Mouse (Mus musculus) liver, adult 2 months (tissue): ENCODE data around the gene Gpr62. TPM values are rescaled to one million over a fixed set of nuclear protein-coding genes. Genes with fewer than 3 reads are reported as not detected.

ENCODE experiments used
- DNase-seq: peaks from one replicate; pipeline ENCODE4 v3.0.0-alpha.2; 2011; ENCODE audit warnings: low read depth, low spot score; ENCODE audit errors: extremely low read depth
- H3K27ac ChIP-seq: fragments of 200-500 bp; replicated peaks from 2 replicates; pipeline ENCODE4 v1.5.1; 2012; ENCODE audit warnings: low read depth, mild to moderate bottlenecking, control low read depth, inconsistent platforms, low read length; ENCODE audit not compliant: insufficient read depth
- H3K27me3 ChIP-seq: fragments of 200-500 bp; 2 replicates; pipeline ENCODE4 v1.6.1; 2012; ENCODE audit warnings: mild to moderate bottlenecking, moderate library complexity, low read length, inconsistent platforms; ENCODE audit not compliant: control insufficient read depth, insufficient read depth
- H3K36me3 ChIP-seq: fragments of 200-500 bp; 2 replicates; pipeline ENCODE4 v1.6.1; 2012; ENCODE audit warnings: low read length, inconsistent platforms; ENCODE audit not compliant: control insufficient read depth, insufficient read depth
- H3K4me1 ChIP-seq: fragments of 200-500 bp; 2 replicates; pipeline ENCODE4 v1.6.1; 2011; ENCODE audit warnings: low read length; ENCODE audit not compliant: control insufficient read depth, insufficient read depth
- H3K4me3 ChIP-seq: fragments of 200-500 bp; 2 replicates; pipeline ENCODE4 v1.5.1; 2011; ENCODE audit warnings: low read depth, mild to moderate bottlenecking, control low read depth, low read length, moderate library complexity; ENCODE audit not compliant: insufficient read depth
- H3K79me2 ChIP-seq: fragments of 200-500 bp; 2 replicates; pipeline ENCODE4 v1.6.1; 2012; ENCODE audit warnings: inconsistent platforms, mild to moderate bottlenecking, low read length, moderate library complexity; ENCODE audit not compliant: control insufficient read depth, insufficient read depth
- H3K9ac ChIP-seq: fragments of 200-500 bp; 2 replicates; pipeline ENCODE4 v1.6.1; 2012; ENCODE audit warnings: low read depth, mild to moderate bottlenecking, control low read depth, inconsistent platforms, low read length
- CTCF ChIP-seq: fragments of 200-500 bp; IDR thresholded peaks from 2 replicates; pipeline ENCODE4 v1.5.1; 2011; ENCODE audit warnings: low read depth, low read length, control low read depth
- POLR2A ChIP-seq: fragments of 200-500 bp; IDR thresholded peaks from 2 replicates; pipeline ENCODE4 v1.6.1; 2011; ENCODE audit warnings: low read length, control low read depth; ENCODE audit not compliant: insufficient read depth; ENCODE audit errors: extremely low read depth
- WGBS: fragments of 180-500 bp; shearing (Covaris S2); methylation state at CpG from one replicate; pipeline ENCODE4 v1.1.7; 2018; 5-methylcytosine and 5-hydroxymethylcytosine counted together
- polyA plus RNA-seq: library from polyadenylated mRNA; depleted of rRNA; stranded (reverse); fragments of >200 nt; gene quantifications from 2 replicates; pipeline ENCODE4 v1.2.3, GENCODE M21; 2012
- total RNA-seq: library from RNA; depleted of rRNA; stranded (reverse); fragments of >200 nt; gene quantifications from 2 replicates; pipeline ENCODE4 v1.2.3, GENCODE M21; 2014

Gpr62 gene
- total and polyA plus RNA-seq, 2 experiments, result not detected

GRCm38 (mm10) chr9:106476924-106477484 is 11.3 kb upstream of the Gpr62 start, which contains the start of gene Parp3:
TSS of gene Parp3 (minus strand) at chr9:106476949.
- no peaks in the 10 kb centered on the region for H3K36me3 ChIP-seq
- peaks cover 3% of the 10 kb centered on the region; the same call in 1 of the 2 replicates for H3K79me2 ChIP-seq
- TF ChIP-seq CTCF, result peak; percentile 96
- TF ChIP-seq POLR2A, result 0 out of 2 replicates have a peak, but pooled peaks have one; percentile 26
- peak within 1 kb of the TSS; percentile 93 for H3K27ac ChIP-seq
- H3K4me3 ChIP-seq, result peak within 1 kb of the TSS; percentile 68
- DNase-seq, result peak; percentile 98
- H3K27me3 ChIP-seq, result no peaks in the 10 kb centered on the region
- peaks cover 14% of the 10 kb centered on the region for H3K4me1 ChIP-seq
- H3K9ac ChIP-seq, result peak within 1 kb of the TSS; percentile 62
- under 1% methylated on average over 41 of the region's 41 CpGs for WGBS

GRCm38 (mm10) chr9:106476002-106476923 is 10.5 kb upstream of the Gpr62 start:
- no peaks in the 10 kb centered on the region for H3K27me3 ChIP-seq
- peak overlapping the region; percentile 93 for H3K27ac ChIP-seq
- no peak for TF ChIP-seq CTCF
- TF ChIP-seq POLR2A, result no peak
- peak; percentile 92 for DNase-seq
- 2% methylated on average over 16 of the region's 16 CpGs for WGBS
- H3K4me3 ChIP-seq, result peak overlapping the region; percentile 51
- H3K36me3 ChIP-seq, result no peaks in the 10 kb centered on the region
- H3K4me1 ChIP-seq, result peaks cover 14% of the 10 kb centered on the region
- peak overlapping the region; percentile 62 for H3K9ac ChIP-seq
- H3K79me2 ChIP-seq, result peaks cover 3% of the 10 kb centered on the region; the same call in 1 of the 2 replicates

GRCm38 (mm10) chr9:106475663-106476001 is 9.9 kb upstream of the Gpr62 start, which contains the start of gene Rrp9:
TSS of gene Rrp9 (plus strand) at chr9:106475963.
- TF ChIP-seq POLR2A (no peak), CTCF (no peak)
- Histone ChIP-seq H3K36me3 (no peaks in the 10 kb centered on the region), H3K4me1 (peaks cover 14% of the 10 kb centered on the region), H3K9ac (peak within 1 kb of the TSS; percentile 62), H3K27me3 (no peaks in the 10 kb centered on the region), H3K4me3 (peak within 1 kb of the TSS; percentile 51), H3K79me2 (peaks cover 3% of the 10 kb centered on the region; the same call in 1 of the 2 replicates), H3K27ac (peak within 1 kb of the TSS; percentile 93)
- DNase-seq, result no peak
- whole genome bisulfite sequencing, result 53% methylated on average over 10 of the region's 10 CpGs

DNA sequence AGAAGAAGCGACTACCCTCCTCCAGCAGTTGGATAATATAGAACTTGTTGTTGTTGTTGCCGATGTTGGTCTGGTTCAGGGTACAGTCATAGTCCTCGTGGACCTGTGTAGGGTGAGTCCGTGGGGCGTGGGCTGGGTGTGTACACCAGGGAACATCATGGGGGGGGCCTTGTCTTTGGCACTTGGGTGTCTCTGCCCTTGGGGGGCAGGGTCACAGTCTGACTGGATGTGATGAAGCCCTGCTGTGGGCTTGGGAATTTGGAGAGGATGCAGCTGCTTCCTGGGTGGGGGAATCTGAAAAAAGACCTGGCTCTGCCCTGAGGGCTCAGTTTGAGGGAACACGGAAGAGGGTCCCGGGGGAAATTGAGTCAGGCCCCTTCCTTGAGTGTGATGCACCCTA is 9.3 kb upstream of the Gpr62 start:
- WGBS, result 72% methylated on average over 7 of the region's 7 CpGs
- H3K9ac ChIP-seq, result peak overlapping the region; percentile 62; the same call in 1 of the 2 replicates
- no peak for DNase-seq

DNA sequence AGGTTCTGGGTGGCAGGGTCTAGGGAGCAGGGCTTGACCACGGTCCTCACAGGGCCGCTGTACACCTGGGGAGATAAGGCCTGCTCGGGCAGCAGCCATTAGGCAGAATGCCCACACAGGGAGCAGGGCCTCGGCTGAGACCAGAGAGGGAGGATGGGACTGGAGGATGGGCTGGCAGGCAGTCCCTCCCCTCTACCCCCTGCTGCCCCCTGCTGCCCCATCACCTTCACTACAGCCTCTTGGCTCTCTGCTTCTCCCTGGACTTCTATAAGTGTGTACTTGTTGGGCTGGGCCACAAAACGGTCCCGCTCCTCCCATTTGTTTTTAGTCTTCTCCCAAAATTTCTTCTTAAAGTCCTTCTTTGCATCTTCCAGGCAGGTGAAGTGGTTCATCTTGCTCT is 8.7 kb upstream of the Gpr62 start:
- TF ChIP-seq CTCF (peak; percentile 90), POLR2A (no peak)
- H3K79me2 ChIP-seq, result peaks cover 3% of the 10 kb centered on the region; the same call in 1 of the 2 replicates
- H3K27me3 ChIP-seq, result no peaks in the 10 kb centered on the region
- H3K4me1 ChIP-seq, result peaks cover 14% of the 10 kb centered on the region
- no peak overlapping the region for H3K9ac ChIP-seq
- H3K36me3 ChIP-seq, result no peaks in the 10 kb centered on the region
- peak; percentile 49 for DNase-seq
- no peak overlapping the region for H3K27ac ChIP-seq
- no peak overlapping the region for H3K4me3 ChIP-seq
- 9% methylated on average over 6 of the region's 6 CpGs for WGBS

More for the DNA sequence above, 9.3 kb upstream of the Gpr62 start:
- H3K27me3 ChIP-seq, result no peaks in the 10 kb centered on the region
- no peak for TF ChIP-seq CTCF
- TF ChIP-seq POLR2A, result no peak
- H3K36me3 ChIP-seq, result no peaks in the 10 kb centered on the region
- peaks cover 14% of the 10 kb centered on the region for H3K4me1 ChIP-seq
- no peak overlapping the region for H3K27ac ChIP-seq
- H3K4me3 ChIP-seq, result no peak overlapping the region
- peaks cover 3% of the 10 kb centered on the region; the same call in 1 of the 2 replicates for H3K79me2 ChIP-seq
